Mouse (Mus musculus): ENCODE results near the gene Tmem239. TPM values are rescaled to one million over a fixed set of nuclear protein-coding genes. Genes with fewer than 3 reads are reported as not detected.

Tmem239 gene
- polyA plus RNA-seq, 1 experiment from 2014 or later = not detected

DNA sequence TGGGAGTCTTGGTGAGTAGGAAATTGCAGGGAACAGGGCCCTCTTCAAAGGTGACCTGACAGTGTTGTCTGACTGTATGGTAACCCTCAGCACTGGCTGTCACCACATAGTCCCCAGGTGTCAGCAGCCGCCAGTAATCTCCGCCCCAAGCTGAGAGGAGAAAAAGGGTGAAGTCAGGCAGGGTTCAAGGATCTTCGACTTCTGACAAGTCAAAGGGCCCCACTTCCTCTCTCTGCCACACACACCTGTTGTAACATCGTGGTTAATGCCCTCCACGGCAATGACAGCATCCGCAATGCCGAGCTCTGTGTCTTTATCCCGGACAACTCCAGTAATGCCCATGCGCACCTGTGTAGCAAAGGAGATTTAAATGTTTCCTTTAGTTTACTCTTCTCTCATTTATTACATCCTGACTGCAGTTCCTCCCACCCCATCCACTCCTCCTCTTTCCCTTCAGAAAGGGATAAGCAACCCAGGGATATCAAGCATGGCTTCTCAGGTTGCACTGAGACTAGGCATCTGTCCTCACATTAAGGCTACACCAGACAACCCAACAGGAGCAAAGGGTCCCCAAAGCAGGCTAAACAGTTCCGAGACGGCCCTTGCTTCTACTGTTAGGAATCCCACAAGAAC lies 15.2 kb upstream of the Tmem239 start:
- Histone ChIP-seq H3K36me3 (replicated peaks) (peaks cover 49% of the 10 kb centered on the region), H3K4me1 (peaks cover 3% of the 10 kb centered on the region; the same call in 1 of the 2 replicates), H3K9me3 (no peaks in the 10 kb centered on the region), H3K4me3 (no peak overlapping the region), H3K27me3 (ENCODE audit: poor library complexity, severe bottlenecking) (peaks cover 7% of the 10 kb centered on the region), H3K27ac (no peak overlapping the region)
- DNase-seq (ENCODE audit: extremely low spot score, low spot score) = no peak
- WGBS = 85% methylated on average over 11 of the region's 11 CpGs

DNA sequence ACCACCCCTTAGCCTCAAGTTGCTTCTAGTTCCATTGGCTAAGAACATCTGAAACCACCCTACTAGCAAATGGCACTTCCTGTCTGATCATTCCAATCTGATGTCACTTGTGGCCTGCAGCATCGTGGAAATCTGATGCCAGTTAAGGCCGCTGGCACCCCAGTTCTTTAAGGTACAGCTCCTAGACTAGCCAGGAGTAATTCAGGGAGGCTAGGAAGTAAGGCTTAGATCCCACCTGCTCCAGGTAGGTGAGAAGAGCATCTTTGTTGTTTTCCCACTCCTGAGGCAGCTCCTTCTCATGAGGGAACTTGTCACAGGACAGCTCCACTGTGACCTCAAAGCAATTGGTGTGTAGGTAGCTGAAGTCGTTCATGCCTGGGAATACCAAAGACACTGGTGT lies 13.4 kb upstream of the Tmem239 start:
- DNase-seq (ENCODE audit: extremely low spot score, low spot score) = no peak
- 88% methylated on average over 3 of the region's 3 CpGs for WGBS
- H3K36me3 ChIP-seq (replicated peaks) = peaks cover 49% of the 10 kb centered on the region
- no peaks in the 10 kb centered on the region for H3K9me3 ChIP-seq
- H3K27ac ChIP-seq = no peak overlapping the region
- H3K4me1 ChIP-seq = peaks cover 21% of the 10 kb centered on the region
- peaks cover 18% of the 10 kb centered on the region for H3K27me3 ChIP-seq (ENCODE audit: poor library complexity, severe bottlenecking)
- no peak overlapping the region for H3K4me3 ChIP-seq

DNA sequence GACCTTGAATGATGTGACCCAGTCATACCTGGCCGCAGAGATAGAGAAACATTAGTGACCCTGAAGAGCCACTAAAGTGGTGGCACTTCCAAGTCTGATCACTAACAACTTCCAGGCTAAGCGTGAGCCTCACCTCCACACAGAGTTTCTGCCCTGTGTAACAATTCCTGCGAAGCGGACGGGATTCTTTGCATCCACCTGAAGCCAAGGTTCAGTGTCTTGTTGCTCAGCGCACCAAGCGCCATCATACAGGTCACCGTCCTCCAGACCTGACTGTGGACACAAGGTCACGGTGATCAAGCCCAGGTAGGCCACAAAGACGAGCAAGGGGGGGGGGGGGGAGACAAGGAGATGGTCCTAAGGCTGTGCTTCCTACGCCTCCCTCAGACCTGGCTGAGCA lies 10.6 kb upstream of the Tmem239 start:
- no peaks in the 10 kb centered on the region for H3K9me3 ChIP-seq
- WGBS = 94% methylated on average over 11 of the region's 11 CpGs
- H3K27ac ChIP-seq = no peak overlapping the region
- H3K4me1 ChIP-seq = peaks cover 30% of the 10 kb centered on the region
- no peak for DNase-seq (ENCODE audit: extremely low spot score, low spot score)
- peaks cover 35% of the 10 kb centered on the region for H3K27me3 ChIP-seq (ENCODE audit: poor library complexity, severe bottlenecking)
- H3K36me3 ChIP-seq (replicated peaks) = peaks cover 44% of the 10 kb centered on the region
- no peak overlapping the region for H3K4me3 ChIP-seq

DNA sequence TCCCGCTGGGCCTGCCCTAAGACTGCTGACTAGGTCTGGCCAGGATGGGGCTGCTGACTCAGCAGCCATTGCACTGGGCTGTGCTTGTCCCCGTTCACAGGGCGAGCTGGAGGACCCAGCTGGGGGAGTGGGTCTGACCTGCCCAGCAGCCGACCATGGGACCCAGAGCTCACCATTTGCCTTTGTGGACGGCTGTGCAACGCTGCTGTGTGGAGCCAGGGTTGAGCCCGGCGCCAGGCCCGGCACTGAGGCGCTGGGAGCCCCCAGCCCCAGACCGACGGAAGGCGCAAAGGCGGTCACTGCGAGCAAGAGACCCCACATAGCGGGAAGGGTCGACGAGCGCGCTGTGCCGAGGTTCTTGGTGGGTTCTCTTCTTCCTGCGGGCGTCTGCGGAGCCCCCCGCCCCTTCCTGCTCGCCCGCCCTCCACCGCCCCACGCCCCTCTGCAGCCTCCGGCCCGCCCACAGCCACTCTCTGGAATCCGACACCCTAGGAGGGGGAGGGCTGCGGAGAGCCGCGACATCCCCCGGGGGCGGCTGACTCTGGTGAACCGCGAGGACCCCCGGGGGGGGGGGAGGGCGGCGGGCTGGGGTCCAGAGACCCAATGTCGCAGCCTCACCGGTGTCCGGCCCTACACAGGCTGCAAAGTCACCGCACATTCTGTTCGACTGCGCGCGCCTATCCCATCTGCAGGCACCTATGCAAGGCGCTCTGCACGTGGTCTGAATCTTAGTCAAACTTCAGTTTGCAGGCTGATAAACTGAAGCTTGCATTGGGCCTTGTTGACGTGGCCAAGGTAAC lies 8.9 kb upstream of the Tmem239 start, which contains the start of gene Cpxm1:
Gene Cpxm1 (minus strand): TSS at position 389 of the 800 bp plus-strand sequence.
- WGBS = under 1% methylated on average over 47 of the region's 53 CpGs
- Histone ChIP-seq H3K4me3 (peak within 1 kb of the TSS; percentile 72), H3K4me1 (peaks cover 38% of the 10 kb centered on the region), H3K27me3 (ENCODE audit: poor library complexity, severe bottlenecking) (peaks cover 38% of the 10 kb centered on the region), H3K36me3 (replicated peaks) (peaks cover 36% of the 10 kb centered on the region), H3K27ac (peak within 1 kb of the TSS; percentile 89), H3K9me3 (no peaks in the 10 kb centered on the region)
- peak; percentile 78 for DNase-seq (ENCODE audit: extremely low spot score, low spot score)

DNA sequence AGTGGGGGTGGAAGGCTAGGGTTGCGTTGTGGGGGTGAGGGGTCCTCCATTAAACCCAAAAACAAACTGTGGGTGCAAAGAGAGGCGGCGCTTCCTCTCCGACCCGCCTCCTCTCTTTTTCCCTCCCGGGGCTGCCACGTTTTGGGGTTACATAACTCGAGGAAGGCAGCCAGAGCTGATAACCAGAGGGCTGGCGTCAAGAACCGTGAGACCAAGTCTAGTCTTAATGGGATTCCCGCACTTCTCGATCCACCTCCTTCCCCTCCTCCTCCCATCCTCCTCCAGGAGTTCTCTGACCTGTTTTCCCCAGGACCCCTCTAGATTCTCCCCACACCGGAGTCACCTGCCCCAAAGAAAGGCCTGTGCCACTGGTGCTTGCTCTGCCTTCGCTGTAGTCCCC lies 8.2 kb upstream of the Tmem239 start:
- Histone ChIP-seq H3K4me1 (peaks cover 38% of the 10 kb centered on the region), H3K9me3 (no peaks in the 10 kb centered on the region), H3K27me3 (ENCODE audit: poor library complexity, severe bottlenecking) (peaks cover 45% of the 10 kb centered on the region), H3K27ac (peak overlapping the region; percentile 89), H3K4me3 (peak overlapping the region; percentile 72), H3K36me3 (replicated peaks) (peaks cover 29% of the 10 kb centered on the region)
- no peak for DNase-seq (ENCODE audit: extremely low spot score, low spot score)
- 10% methylated on average over 14 of the region's 14 CpGs for WGBS

DNA sequence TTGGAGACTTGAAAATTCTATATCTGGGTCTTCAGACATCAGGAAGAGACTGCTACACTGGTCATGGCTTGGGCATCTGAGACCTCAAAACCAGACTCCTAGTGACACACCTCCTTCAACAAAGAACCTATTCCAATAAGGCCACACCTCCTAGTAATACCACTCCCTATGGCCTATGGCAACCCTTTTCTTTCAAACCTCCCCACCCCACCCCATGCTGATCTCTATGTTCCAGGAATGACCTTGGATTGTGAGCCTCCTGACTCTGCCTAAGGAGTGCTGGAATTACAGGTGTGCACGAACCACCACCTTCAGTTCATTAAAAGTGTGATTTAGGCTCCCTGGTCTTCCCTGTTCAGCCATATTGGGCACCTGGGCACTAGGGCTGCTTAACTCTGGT lies 6.2 kb upstream of the Tmem239 start:
- Histone ChIP-seq H3K4me3 (no peak overlapping the region), H3K27me3 (ENCODE audit: poor library complexity, severe bottlenecking) (peaks cover 53% of the 10 kb centered on the region), H3K9me3 (no peaks in the 10 kb centered on the region), H3K4me1 (peaks cover 38% of the 10 kb centered on the region), H3K27ac (no peak overlapping the region), H3K36me3 (replicated peaks) (peaks cover 9% of the 10 kb centered on the region)
- DNase-seq (ENCODE audit: extremely low spot score, low spot score) = no peak
- WGBS = 89% methylated on average over 1 of the region's 1 CpGs

DNA sequence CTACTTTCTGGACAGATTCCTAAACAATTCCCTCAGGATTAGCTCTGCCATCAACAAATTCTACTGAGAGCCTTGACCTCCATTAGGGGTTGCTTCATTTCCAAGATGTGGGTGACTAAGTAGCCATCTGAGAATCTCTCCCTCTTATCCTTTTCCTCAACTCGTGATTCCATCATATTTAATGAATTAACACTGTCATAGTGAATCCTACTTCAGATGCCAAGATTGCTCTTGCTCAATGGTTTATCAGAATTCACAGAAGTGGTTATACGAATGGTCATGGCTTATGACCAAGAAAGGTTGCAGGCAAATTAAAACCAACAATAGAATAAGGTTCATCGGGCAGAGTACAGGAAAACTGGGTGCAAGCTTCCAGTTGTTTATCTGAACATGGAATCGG lies 4.4 kb upstream of the Tmem239 start:
- Histone ChIP-seq H3K36me3 (replicated peaks) (no peaks in the 10 kb centered on the region), H3K9me3 (no peaks in the 10 kb centered on the region), H3K27ac (no peak overlapping the region), H3K27me3 (ENCODE audit: poor library complexity, severe bottlenecking) (peaks cover 58% of the 10 kb centered on the region), H3K4me3 (no peak overlapping the region), H3K4me1 (peaks cover 27% of the 10 kb centered on the region)
- 84% methylated on average over 4 of the region's 4 CpGs for WGBS
- DNase-seq (ENCODE audit: extremely low spot score, low spot score) = no peak

DNA sequence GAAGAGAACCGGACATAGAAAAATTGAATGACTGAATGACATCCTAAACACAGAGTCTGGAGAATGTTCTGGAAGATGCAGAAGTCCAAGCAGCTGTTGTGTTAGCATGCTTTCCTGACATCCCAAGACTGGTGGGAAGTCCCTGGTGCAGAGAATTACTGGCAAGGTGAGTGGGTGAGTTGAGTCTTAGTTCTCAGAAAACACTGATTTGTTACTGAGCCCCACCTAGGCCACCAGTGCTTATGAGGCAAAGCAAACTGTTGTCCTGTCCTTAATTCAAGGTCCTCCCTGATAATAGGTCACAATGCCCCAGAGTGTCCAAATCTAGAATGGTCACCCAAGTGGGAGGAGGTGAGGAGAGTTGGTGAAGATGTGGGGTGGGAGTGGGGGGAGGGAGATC lies 1.3 kb upstream of the Tmem239 start, which contains the start of the genes Gm28372 and 1700020A23Rik:
Gene Gm28372 (plus strand): TSS at position 301 of the 400 bp plus-strand sequence.
Gene 1700020A23Rik (plus strand): TSS at position 321 of the 400 bp plus-strand sequence.
- 89% methylated on average over 1 of the region's 1 CpGs for WGBS
- peaks cover 59% of the 10 kb centered on the region for H3K27me3 ChIP-seq (ENCODE audit: poor library complexity, severe bottlenecking)
- H3K9me3 ChIP-seq = no peaks in the 10 kb centered on the region
- peaks cover 27% of the 10 kb centered on the region for H3K4me1 ChIP-seq
- no peaks in the 10 kb centered on the region for H3K36me3 ChIP-seq (replicated peaks)
- DNase-seq (ENCODE audit: extremely low spot score, low spot score) = no peak
- H3K4me3 ChIP-seq = no peak within 1 kb of the TSS
- H3K27ac ChIP-seq = no peak within 1 kb of the TSS

DNA sequence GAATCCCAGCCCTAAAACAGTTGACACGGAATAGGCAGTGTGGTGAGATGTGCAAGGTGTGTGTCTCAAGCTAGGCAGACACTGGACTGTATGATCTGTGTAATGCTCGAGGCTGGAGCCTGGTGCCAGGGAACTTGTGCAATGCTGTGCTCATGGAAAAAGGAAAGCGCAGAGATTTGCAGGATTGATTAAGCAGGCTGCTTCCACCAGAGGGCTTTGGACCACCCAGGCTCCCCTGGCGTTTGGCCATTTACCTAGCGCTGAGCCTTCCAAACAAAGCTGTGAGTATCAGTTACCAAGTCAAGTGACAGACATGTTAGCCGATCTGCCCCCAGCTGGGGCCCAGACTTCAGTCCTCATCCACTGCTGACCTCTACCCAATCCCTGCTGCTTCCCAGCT lies 1.9 kb downstream of the Tmem239 start:
- H3K4me3 ChIP-seq = no peak overlapping the region
- 17% methylated on average over 6 of the region's 6 CpGs for WGBS
- H3K4me1 ChIP-seq = peaks cover 25% of the 10 kb centered on the region
- H3K9me3 ChIP-seq = no peaks in the 10 kb centered on the region
- peak; percentile 52 for DNase-seq (ENCODE audit: extremely low spot score, low spot score)
- peaks cover 56% of the 10 kb centered on the region for H3K27me3 ChIP-seq (ENCODE audit: poor library complexity, severe bottlenecking)
- H3K36me3 ChIP-seq (replicated peaks) = no peaks in the 10 kb centered on the region
- H3K27ac ChIP-seq = peak overlapping the region; percentile 12; the same call in 1 of the 2 replicates

DNA sequence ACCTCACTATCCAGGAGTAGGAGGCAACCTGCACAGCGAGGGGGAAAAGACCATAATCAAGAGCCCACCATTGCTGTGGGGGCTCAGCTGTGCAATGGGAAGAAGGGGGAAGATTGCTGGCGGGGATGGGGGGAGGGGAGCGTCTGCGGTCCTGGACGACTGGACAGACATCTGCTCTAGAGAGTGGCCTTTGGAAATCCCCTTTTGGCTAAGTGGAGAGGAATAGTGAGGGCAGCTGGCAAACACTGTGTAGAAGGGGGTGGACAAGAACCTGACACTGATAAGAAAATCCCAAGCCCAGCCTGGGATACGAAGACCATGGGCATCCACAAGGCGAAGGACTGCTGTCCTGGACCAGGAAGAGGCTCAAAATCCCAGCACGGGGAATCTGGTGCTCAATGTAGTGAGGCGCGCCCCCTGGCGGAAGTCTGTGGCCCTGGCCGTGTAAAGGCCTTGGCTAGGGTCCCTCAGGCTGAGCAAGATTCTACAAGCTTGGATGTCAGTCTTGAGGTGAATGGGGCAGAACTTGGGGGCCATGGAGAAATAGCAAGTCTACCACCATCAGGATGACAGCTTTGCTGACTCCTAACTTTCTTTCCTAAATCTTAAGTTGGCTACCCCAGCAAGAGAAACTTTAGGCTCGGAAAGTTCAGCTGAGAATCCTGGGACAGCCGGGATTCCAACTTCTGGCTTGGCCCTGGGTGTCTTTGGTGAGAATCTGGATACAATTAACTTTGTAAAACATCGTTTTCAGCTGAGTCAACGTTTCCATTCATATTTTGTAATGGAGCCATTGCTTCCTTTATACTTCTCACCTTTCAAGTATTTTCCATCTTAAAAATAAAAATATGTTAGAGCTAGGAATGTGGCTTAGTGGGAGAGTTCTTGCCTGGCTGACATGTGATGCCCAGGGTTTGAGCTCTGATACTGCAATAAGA lies 5.5 kb downstream of the Tmem239 start:
- no peak overlapping the region for H3K4me3 ChIP-seq
- H3K27me3 ChIP-seq (ENCODE audit: poor library complexity, severe bottlenecking) = peaks cover 30% of the 10 kb centered on the region
- H3K4me1 ChIP-seq = peaks cover 25% of the 10 kb centered on the region
- no peak overlapping the region for H3K27ac ChIP-seq
- no peaks in the 10 kb centered on the region for H3K36me3 ChIP-seq (replicated peaks)
- WGBS = 43% methylated on average over 16 of the region's 16 CpGs
- no peaks in the 10 kb centered on the region for H3K9me3 ChIP-seq
- peak; percentile 83 for DNase-seq (ENCODE audit: extremely low spot score, low spot score)

DNA sequence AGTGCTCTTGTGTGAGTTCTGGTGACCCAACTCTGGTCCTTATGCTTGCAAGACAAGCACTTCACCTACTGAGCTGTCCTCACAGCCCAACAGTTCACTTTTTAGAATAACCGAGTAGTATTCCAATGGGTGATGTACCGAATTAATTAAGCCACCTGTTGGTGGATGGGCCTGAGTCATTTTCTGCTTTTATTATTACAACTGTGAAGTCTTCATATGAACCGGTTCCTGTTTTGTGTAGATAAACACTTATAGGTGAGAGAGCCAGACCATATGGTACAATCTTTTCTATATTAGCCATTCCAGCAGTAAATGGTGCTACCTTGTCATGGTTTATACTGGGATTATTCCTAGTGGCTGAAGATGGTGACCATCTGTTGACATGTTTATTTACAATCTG lies 6.5 kb downstream of the Tmem239 start:
- no peak overlapping the region for H3K4me3 ChIP-seq
- no peaks in the 10 kb centered on the region for H3K36me3 ChIP-seq (replicated peaks)
- H3K27me3 ChIP-seq (ENCODE audit: poor library complexity, severe bottlenecking) = peaks cover 22% of the 10 kb centered on the region
- DNase-seq (ENCODE audit: extremely low spot score, low spot score) = no peak
- peaks cover 25% of the 10 kb centered on the region for H3K4me1 ChIP-seq
- no peaks in the 10 kb centered on the region for H3K9me3 ChIP-seq
- H3K27ac ChIP-seq = no peak overlapping the region
- WGBS = 85% methylated on average over 3 of the region's 3 CpGs

DNA sequence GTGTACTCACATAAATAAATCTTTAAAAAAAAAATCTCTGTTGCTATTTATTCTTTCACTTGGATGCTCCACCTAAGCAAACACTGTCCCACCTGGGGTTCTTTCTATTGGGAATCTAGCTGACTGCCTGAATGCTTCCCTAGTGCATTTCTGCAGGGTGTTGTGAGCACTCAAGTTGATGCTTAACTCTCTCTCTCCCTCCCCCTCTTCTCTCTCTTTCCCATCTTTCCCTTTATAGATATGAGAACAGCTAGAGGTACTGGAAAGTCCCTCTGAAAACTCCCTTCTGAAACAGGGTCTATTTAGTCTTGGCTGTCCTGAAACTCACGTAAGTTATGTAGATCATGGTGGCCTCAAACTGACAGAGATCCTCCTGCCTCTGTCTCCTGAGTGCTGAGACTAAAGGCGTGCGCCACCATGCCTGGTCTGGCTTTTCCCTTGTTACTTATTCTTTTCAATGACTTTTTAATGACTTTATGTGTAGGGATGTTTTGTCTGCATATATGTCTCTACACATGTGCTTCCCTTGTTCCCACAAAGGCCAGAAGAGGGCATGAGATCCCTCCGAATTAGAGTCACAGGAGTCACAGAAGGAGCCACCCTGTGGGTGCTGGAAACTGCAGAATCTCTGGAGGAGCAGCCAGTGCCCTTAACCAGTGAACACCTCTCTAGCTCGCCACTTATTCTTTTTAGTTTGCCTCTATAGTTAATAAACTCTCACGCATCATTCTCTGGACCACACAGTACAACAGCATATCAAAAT lies 8.0 kb downstream of the Tmem239 start:
- no peak overlapping the region for H3K27ac ChIP-seq
- no peak for DNase-seq (ENCODE audit: extremely low spot score, low spot score)
- WGBS = 75% methylated on average over 6 of the region's 6 CpGs
- H3K36me3 ChIP-seq (replicated peaks) = peaks cover 10% of the 10 kb centered on the region
- H3K4me1 ChIP-seq = peaks cover 11% of the 10 kb centered on the region
- H3K27me3 ChIP-seq (ENCODE audit: poor library complexity, severe bottlenecking) = peaks cover 13% of the 10 kb centered on the region
- H3K9me3 ChIP-seq = no peaks in the 10 kb centered on the region
- H3K4me3 ChIP-seq = no peak overlapping the region

Data from forebrain, embryonic 10.5 days (tissue).